Mouse (Mus musculus): ENCODE data around the gene Tstd3.

Gene Tstd3

GRCm38 (mm10) chr4:21766863-21767304 lies at the start of gene Tstd3, which contains the start of gene Usp45:
Tstd3 (minus strand) TSS chr4:21767212.
Usp45 (plus strand) TSS chr4:21767156.
- peak; percentile 24 for DNase-seq (ENCODE audit: low spot score)

GRCm38 (mm10) chr4:21814029-21814428 lies 47.0 kb upstream of the Tstd3 start:
- no peak for DNase-seq (ENCODE audit: low spot score)

GRCm38 (mm10) chr4:21812635-21813034 lies 45.6 kb upstream of the Tstd3 start:
- DNase-seq (ENCODE audit: low spot score), result no peak

DNA sequence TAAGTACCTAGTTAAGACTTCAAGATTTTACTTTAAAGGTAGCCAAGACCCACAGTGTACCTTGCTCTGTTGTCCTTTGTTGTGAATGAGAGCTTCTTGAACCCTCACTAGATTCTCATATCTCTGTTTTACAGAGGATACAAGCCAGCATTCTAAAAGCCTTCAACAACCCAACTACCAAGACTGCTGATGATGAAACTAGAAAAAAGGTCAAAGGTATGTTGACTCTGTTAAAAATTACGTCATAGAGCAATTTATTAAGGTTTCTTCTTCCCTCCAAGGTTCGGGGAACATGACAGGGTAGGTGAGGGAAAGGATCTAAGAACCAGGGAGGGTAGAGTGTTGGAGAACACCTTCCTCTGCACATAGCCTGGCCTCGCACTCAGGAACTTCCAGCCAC lies 43.6 kb upstream of the Tstd3 start:
- DNase-seq (ENCODE audit: low spot score), result no peak

GRCm38 (mm10) chr4:21807204-21807603 lies 40.2 kb upstream of the Tstd3 start:
- no peak for DNase-seq (ENCODE audit: low spot score)

- DNase-seq (ENCODE audit: low spot score), result no peak
Observed at GRCm38 (mm10) chr4:21801620-21802019, 34.6 kb upstream of the Tstd3 start.

DNA sequence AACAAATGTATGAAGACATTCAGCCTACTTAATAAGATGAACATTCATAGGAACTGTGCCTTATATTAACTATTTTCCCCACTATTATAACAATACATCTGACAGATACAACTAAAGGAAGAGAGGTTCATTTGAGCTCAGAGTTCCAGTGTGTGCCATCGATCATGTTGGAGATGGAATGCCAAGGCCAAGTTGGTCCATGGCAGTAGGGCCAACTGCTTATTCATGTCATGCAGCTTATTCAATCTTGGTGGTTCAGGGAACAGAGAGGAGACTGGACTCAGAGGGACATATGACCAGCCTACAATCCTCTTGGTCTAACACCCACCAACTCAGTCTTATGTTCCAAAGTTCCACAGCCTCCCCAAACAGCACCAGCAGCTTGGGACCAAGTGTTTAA lies 34.0 kb upstream of the Tstd3 start:
- no peak for DNase-seq (ENCODE audit: low spot score)

DNA sequence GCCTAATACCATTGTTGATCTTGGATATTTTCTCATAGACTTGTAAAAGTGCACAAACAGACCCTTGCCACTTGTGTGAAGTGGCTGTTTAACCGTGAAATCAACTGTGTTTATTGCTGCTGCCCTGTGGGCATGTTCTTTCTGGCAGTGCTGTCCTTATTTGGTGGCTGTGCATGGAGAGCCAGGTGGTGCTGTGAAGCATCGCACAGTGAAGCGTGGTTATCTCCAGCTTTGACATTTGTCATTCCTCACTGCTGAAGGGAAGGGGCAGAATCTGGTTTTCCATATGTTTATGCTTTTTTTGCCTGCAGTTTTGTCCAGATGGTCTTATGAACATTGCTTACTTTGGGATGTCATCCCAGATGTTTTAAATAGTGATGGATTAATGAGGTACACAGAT lies 26.6 kb upstream of the Tstd3 start:
- no peak for DNase-seq (ENCODE audit: low spot score)

DNA sequence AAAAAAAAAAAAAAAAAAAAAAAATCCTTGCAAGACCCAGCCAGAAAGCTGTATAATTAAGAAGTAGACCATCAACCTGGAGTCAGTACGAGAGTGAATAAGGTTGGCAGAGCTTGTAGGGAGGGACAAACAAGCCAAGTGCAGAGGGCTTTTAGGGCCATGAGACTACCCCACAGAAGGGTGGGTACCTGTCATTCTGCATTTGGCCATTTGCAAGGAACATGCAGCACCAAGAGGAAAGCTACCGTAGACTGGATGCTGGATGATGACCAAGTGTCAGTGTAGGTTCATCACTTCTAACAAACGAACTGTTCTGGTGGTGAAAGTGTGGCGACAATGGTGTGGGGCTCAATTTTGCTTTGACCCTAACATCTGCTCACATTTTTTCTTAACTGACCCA lies 22.8 kb upstream of the Tstd3 start:
- no peak for DNase-seq (ENCODE audit: low spot score)

- DNase-seq (ENCODE audit: low spot score), result no peak
Observed at GRCm38 (mm10) chr4:21788903-21789302, 21.9 kb upstream of the Tstd3 start.

DNA sequence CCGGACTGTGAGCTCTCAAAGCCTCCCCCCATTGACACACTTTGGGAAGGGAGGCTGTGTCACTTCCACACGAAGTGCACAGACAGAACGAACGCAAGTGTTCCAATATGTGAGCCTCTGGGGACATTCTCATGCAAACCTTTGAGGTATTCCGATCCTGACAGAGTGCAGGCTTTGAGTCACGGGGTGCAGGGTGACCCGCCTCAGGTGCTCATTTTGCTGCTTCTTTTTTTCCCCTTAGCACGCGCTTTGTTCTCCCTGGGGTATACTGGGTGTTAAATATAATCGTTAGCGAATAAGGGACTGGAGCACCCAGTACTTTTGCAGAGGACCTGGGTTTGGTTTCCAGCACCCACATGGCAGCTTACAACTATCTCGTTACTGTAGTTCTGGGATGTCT lies 19.3 kb upstream of the Tstd3 start:
- DNase-seq (ENCODE audit: low spot score), result no peak

DNA sequence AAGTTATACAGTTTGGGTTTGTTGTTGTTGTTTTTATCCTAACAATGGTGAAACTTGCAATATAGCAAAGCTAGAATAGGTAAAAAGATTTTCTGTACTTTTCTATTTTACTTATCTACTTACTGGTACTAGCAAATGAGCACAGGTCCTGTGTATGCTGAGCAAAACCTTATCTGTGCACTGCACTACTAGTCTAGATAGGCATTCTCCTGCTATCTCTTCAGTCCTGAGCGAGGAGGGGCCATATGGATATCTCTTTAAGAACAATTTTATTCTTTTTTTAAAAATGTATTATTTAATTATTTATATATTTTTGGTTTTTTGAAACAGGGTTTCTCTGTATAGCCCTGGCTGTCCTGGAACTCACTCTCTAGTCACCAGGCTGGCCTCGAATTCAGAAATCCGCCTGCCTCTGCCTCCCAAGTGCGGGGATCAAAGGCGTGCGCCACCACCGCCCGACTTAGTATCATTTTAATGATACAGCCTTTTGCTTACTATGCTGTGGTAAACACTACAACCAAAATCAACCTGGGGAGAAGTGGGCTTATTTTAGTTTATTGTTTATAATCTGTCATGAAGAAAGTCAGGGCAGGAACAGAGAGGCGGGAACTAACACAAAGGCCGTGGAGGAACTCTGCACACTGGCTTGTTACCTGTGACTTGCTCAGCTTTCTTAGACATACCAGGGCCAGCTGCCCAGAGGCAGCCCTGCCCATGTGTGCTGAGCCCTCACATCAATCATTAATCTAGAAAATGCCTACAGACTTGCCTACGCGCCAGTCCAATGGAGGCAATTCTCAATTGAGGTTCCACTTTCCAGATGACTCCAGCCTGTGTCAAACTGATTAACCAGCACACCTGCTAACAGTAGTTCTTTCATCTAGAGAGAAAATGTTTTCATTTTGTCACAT lies 14.1 kb upstream of the Tstd3 start:
- no peak for DNase-seq (ENCODE audit: low spot score)

GRCm38 (mm10) chr4:21776946-21777265 lies 9.9 kb upstream of the Tstd3 start:
- DNase-seq (ENCODE audit: low spot score), result no peak

DNA sequence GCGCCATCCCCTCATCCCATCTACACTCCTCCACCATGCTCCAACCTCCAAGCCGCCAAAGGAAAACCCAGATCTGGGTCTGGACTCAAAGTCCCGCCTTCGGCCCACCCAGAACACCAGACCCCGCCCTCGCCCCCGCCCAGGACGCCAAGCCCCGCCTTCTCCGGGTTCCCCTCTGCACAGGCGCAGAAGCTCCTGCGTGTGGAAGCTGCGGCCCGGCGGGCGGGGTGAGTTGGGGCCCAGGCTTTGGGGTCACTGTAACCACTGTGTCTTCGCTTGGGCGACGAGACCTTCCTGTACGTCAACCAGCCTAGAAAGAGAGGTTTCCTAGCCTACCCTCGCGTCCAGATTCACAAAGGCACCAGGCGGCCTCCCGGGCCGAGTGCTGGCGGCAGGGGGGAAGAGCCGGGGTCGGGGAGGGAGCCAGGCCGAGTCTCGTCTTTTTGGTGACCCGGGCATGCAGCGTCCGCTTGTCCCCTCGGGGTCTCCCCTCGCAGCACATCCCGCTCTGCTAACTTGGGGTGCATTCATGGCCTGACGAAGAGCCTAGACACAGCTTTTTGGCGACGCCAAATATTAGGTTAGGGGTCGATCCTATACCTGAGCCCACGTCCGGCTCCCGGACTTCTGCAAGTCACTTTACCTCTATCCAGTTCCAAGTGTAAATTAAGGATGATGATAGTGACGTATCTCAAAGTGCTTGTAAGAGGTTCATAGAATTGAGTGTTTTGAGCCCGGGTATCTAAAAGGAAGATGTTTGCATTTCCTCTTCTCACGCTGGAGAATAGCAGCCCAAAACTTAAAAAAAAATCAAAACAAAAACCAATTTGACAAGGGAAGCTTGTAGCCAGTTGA lies 9.3 kb upstream of the Tstd3 start:
- peak; percentile 91 for DNase-seq (ENCODE audit: low spot score)

GRCm38 (mm10) chr4:21772306-21772705 lies 5.3 kb upstream of the Tstd3 start:
- no peak for DNase-seq (ENCODE audit: low spot score)

GRCm38 (mm10) chr4:21771064-21771463 lies 4.1 kb upstream of the Tstd3 start:
- DNase-seq (ENCODE audit: low spot score), result no peak

- DNase-seq (ENCODE audit: low spot score), result no peak
Observed at GRCm38 (mm10) chr4:21766171-21766862, 695 bp downstream of the Tstd3 start.

- DNase-seq (ENCODE audit: low spot score), result no peak
Observed at GRCm38 (mm10) chr4:21763827-21764226, 3.2 kb downstream of the Tstd3 start.

DNA sequence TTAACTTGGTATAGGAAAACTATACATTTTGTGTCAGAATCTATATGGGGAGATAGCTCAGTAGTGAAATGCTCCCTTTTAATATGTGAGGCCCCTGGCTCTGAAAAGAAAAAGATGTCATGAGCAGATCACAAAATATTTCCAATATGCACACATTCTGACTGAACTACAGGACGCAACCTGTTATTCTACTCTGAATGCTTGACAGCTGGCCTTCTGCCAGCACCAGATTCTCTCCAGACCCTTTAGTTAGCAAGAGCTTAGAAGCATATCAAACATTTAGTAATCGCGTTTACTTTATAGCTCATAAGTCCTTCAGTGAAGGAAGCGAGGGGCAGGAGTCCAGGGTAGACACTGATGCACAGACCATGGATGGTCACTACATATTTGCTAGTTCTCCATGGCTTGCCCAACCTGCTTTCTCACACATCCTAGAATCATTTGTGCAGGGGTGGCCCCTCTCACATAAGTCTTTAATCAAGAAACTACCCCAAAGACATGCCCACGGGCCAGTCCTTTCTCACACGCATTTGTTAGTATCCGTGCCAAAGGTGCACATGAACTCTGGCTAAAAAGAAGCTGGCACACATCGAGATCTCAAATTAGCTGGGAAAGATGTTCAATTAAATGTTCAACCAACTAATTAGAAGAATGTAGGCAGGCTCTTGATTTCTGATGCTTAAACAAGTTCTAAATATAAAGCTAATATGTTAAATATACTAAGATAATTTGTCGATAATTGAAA lies 5.4 kb downstream of the Tstd3 start:
- no peak for DNase-seq (ENCODE audit: low spot score)

- DNase-seq (ENCODE audit: low spot score), result no peak
Observed at GRCm38 (mm10) chr4:21758860-21759259, 8.2 kb downstream of the Tstd3 start.

DNA sequence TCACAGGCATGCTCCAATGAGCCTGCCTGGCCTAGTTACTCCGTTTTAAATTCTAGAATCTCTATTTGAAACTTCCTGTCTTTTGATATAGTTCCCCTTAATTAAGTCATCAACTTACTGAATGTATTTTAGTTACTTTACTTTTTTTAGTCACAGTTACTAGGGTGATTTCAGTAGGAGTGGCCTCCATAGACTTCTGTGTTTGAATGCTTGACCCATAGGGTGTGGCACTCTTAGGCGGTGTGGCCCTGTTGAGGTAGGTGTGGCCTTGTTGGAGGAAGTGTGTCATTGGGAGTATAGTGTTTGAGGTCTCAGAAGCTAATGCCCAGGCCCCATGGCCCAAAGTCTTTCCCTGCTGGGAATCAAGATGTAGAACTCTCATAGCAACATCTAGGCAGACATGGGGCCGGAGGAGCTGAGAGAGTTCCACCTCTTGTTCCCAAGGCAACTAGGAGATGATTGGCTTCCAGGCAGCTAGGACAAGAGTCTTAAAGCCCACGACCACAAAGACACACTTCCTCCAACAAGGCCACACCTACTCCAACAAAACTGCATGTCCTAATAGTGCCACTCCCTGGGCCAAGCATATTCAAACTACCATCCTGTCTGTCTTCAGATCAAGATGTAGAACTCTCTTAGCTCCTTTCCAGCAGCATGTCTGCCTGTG lies 11.8 kb downstream of the Tstd3 start:
- DNase-seq (ENCODE audit: low spot score), result no peak

Data from ovary, postnatal 10 days (tissue).